Mouse (Mus musculus): ENCODE measurements around the gene Emp1.
A peak's percentile ranks its signal among the peaks of the same experiment; 100 is the strongest.

Emp1 gene

DNA sequence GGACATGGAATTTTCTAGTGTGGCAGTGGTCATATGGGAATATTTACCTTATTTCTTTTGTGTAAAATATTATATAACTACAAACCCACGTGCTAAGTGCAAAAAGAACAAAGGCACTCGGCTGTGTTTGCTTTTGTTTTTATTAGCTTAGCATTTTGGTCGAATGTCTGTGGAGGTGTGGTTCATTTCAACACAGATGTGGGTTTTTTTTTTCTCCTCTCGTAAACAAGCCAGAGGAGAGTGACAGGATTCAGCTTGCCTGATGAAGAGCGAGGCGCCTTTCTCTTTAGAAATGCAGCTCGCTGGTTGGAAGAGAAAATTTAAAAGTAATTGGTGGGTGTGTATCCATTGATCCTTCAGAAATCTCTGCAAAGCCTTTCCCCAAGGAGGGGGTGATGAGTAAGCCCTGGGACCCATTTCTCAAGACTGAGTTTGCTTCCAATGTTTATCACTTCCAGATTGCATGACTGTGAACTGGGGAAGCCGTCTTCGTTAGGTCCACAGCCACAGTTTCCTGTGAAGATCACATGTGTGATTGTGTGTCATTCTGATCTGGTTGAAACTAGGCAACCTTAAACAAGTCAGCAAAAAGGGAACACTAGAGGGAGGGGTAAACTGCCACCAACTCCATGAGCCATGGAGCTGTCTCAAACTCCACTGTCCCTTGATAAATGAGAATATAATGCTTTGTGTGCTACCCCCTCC, 1.8 kb downstream of the Emp1 start:
- no peak for DNase-seq (ENCODE audit: extremely low spot score)

DNA sequence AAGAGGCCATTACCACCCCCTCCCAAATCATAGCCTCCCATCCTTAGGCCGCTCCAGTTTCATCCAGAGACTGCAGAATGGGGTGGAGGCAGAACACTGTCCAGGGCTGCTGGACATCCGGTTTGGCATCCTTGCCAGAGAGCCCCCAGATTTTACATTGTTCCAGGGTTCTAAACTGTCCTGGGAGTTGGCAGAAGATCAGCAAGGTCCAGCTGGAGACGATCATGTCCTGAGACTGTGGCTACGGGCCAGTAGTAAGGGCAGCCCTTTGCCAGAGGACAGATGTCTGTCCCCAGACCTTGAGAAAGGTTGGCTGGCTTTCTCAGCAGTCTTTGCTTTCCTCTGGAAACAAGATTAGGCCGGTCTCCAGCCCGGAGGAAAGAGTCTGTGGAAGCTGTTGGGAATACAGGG, 2.6 kb downstream of the Emp1 start:
- no peak for DNase-seq (ENCODE audit: extremely low spot score)

DNA sequence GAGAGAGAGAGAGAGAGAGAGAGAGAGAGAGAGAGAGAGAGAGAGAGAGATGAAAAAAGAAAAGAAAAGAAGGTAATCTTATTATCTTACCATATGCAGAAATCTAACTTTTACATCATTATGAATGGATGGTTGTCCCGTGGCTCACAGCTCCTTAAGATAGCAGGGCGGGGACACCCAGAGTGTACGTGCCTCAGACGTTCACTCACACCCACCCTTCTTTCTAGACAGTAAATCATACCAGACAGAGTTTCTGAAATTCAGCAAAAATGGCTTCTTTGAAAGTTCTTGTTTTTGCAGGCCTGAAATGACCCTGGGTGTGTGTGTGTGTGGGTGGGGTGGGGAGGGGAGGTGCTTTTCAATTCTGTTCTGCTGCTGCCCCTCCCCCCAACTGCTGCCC, 3.3 kb downstream of the Emp1 start:
- no peak for DNase-seq (ENCODE audit: extremely low spot score)

DNA sequence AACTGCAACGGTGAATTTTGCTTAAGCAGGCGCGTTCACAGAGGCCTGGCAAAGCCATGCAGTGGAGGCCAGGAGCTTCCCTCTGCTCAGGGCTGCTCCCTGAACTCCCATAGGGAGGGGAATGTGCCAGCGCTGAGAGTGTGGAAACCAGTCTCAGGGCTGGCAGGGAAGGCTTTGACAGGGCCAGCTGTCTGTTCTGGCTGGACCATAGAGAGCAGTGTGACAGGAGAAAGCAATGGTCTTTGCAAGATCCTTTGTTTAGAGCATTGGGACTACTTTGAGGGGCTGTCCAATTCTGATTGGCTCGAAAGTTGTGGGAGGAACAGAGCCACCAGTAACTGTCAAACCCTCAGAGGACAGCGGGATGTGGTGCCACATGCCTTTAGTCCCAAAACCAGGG, 5.9 kb downstream of the Emp1 start:
- DNase-seq (ENCODE audit: extremely low spot score), result no peak

DNA sequence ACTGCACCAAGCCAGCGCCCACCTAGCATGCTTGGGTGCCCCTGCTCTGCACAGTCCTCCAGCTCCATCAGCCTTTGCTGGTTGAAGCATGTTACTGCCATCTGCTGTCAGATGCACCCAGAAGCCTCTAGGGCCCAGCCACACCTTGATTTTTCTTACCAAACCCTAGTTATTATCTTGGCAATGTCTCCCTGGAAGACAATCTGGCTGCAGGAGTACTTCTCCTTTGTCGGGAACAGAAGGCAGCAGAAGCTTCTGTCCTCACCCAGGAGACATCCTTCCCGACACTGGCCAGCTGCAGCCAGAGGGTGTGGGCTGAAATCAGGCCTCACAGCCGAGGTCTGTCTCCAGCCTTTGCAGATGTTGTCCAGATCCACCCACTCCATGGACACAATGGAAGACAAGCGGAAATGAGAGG, 7.2 kb downstream of the Emp1 start:
- no peak for DNase-seq (ENCODE audit: extremely low spot score)

DNA sequence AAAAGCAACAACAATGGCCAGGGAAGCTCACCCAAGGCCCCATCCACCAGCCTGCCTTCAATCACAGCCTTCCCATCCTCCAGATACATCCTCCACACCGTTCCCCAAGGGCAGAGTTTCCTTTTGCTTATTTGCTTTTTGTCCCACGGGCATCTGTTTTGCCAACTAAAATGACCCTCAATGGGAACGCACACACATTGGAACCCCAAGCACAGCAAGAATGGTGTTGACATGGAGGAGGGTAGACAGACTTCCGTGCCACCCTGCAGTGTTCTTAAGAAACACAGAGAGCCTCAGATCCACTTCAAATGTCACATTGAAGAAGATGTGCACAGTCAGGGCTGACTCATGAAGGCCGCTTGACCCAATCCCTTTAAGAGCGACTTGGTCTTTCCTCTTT, 8.6 kb downstream of the Emp1 start:
- DNase-seq (ENCODE audit: extremely low spot score), result no peak

DNA sequence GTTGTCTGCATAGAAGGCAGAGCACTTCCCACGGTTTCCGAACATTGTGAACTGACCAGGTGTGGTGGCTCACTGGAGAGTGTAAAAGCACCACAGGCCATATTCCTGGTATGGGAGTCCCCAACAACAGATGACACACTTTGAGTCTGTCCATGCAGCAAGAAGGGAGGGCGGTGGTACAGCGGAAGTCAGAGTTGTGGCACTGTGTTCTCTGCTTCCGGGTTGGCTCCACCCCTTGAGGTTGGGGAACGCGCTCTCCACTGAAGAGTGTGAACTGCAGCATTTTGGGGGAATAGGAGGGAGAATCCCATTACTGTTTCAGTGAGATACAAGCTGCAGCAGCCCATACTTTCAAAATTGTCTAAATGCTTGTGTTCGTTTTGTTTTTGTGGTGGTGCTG, 11.0 kb downstream of the Emp1 start:
- no peak for DNase-seq (ENCODE audit: extremely low spot score)

DNA sequence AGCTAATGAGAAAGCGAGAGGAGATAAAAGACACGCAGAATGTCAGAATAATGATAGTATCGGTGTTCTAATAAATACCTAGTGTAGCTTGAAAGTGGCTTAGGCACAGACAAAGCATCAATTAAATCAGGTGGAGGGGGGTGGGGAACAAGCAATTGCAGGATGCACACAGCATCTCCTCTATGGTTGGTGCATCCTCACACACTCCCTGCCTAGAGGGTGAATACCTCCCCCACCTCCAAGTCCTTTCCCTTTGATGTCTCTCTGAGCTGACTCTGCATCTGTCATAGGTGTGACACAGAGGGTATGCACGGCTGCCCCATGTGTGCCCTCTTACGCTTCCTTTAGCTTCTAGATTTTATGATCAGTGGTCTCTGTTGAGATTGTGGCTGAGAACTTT, 13.5 kb downstream of the Emp1 start:
- no peak for DNase-seq (ENCODE audit: extremely low spot score)

DNA sequence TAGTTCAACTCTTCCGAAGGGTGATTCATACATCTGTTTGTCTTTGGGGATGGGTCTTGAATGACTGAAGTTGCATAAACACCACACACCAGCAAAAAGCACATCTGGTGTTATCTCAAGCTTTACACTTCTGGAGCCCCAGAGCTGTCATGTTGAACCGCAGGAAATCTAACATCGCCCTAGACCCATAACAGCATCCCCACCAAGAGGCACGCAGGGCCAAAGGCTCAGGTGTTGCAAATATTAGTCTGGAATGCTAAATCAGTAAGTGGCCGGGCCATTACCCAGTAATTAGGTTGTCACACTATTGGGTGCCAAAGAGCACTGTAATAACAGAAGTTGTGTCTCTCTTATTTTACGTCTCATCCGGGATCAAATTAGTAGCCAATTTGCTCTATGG, 13.9 kb downstream of the Emp1 start:
- no peak for DNase-seq (ENCODE audit: extremely low spot score)

DNA sequence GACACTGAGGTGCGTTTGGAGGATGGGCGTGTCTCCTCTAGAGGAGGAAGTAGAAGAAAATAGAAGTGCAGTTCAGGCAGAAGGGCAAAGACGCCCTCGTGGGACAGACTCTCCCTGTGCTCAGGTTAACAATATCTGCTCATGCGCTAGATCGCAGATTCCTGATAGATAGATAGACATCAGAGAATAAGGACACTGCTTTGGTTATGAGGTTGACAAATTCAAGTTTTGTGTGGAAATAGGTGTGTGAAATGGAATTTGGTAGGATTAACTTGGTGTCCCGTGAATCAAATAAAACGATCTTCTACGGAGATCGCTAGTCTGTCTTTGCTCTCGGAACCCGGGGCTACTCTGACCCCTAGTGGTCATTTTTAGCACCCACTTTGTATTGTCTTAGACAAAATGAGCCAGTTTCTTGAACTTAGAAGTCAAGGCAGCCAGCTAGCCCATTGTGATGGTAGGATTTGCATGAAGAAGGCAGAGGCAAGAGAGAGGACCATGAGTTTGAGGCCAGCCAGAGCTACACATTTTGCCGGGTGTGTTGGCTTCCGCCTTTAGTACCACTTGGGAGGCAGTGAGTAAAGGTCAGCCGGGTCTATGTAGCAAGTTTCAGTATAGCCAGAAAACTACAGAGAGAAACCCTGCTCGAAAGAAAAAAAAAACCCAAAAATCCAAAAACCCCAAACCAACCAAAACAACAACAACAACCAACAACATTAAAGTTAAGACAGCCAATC, 15.4 kb downstream of the Emp1 start:
- DNase-seq (ENCODE audit: extremely low spot score), result peak; percentile 76

DNA sequence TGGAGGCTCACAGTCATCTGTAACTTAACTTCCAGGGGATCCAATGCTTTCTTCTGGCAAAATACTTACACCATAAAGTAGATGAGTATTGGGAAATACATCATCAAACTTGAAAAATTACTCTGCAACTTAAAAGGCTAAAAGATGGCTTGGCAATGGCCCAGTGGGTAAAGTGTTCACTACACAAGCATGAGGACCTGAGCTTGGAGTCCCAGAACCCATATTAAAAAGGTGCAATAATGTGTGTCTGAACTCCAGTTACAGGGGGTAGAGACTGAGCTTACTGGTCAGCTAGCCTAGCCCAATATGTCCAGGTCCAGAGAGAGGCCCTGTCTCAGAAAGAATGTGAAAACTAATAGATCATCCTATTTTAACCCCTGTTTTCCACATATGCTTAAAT, 21.6 kb downstream of the Emp1 start:
- no peak for DNase-seq (ENCODE audit: extremely low spot score)

DNA sequence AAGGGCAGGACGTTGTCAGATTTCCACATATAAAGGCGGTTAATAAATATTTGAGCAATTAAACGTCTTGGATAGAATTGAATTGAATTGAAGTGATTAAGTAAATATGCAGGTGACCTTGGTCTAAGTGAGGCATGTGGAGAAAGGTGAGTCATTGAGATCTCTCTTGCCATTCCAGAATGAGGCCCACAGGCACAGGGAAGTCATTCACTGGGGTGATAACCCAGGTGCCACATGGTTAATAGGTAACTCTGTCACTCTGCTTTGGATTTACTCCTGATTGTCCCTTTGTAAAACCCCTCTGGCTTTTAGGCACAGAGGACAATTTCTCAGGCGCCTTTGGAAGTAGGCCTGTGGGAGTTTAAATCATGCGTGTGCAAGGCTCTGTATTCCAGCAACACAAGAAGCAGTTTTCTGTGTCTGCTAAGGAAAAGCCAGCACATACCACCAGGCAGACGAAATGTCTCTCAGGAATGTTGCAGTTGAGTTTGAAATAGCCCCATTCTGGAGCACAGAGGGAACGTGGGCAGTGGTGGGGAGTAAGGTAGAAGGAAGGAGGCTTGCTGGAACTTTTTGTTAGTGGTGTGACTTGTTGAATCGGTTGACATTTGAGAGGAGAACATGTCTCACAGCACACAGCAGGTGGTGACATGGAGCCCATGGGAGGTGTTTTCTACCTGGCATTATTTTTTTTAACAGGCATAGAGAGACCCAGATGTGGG, 23.6 kb downstream of the Emp1 start:
- DNase-seq (ENCODE audit: extremely low spot score), result no peak

DNA sequence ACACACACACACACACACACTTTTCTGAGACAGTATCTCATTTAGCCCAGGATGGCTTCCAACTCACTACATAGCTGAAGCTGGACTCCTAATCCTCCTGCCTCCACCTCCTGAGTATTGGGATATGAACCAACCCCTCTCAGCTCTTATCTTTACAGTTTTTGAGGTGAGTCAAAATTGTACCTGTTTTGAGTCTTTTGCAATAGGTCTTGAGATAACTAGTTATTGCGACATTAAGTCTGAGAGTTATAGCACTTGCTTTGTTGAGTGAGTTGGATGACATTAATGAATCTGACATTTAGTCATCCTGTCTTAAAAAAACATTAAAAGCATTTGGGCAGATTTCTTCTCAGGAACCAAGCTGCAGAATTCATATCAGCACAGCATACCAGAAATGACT, 25.3 kb downstream of the Emp1 start:
- no peak for DNase-seq (ENCODE audit: extremely low spot score)

DNA sequence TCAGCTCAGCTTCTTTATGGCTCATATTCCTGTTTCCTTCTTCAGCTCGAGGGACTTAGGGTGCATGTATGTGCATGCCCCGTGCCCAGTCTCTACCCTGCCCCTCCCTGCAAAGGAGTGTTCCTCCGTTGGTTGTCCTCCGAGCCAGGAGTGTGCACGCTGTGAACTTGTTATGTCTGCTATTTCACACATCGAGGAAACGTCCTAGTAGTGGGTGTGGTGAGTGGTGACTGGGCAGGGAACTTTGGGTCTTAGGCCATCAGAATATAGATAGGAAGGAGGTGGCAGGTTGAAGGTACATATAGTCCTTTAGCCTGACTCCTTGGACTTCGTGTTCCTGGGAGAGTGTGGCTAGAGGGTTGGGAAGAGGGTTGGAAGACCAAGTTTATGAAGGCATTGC, 26.4 kb downstream of the Emp1 start:
- DNase-seq (ENCODE audit: extremely low spot score), result no peak

DNA sequence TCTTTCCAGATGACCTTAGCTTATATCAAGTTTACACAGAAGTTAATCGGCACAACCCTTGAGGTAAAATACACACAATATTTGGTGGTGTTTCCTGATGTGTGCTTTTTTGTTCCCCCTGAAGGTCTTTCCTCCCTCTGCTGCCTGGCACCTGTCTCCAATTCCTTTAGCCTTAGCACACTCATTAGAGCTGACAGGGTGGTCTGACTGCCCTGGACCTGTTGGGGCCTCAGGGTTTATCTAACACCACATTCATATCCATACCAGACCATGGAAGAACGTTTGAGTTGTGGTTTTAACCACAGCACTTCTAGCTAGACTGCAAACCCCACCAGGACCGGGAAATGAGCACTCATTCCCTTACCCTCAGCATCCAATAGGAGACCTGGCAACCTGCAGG, 28.1 kb downstream of the Emp1 start:
- DNase-seq (ENCODE audit: extremely low spot score), result no peak

DNA sequence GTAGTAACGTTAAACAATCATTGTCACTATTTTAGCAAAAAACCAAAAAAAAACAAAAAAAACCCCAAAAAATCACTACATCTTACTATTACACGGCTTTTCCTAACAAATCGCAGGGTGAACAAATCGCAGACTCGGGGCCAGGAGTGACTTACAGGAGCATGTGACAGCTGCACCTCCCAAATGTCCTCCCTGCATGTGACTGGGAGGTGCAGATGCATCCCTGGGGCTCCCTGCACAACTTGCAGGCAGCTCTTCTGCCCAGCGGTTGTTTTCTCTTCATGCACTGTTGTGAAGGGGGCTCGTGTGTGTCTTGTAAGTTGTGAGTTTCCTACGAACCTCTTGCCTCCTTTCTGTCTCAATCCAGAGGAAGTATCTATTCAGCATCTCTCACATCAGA, 33.0 kb downstream of the Emp1 start:
- no peak for DNase-seq (ENCODE audit: extremely low spot score)

DNA sequence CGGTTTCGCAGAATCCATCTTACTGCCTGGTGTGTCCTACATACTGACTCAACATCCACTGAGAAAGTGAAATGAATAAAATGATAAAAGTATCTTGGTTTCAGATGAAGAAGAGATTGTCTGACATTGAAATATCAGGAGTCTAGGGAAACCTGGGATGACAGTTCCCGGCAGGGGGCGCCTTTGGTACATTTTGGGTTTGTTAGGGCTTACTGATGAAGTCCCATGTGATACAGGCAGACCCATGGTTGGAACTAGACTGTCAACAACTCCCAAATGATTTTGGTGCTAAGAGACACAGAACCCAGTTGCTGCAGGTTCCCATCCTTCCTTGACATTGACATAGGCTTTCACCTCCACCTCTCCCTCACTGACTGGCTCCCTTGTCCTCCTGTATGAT, 34.7 kb downstream of the Emp1 start:
- DNase-seq (ENCODE audit: extremely low spot score), result no peak

DNA sequence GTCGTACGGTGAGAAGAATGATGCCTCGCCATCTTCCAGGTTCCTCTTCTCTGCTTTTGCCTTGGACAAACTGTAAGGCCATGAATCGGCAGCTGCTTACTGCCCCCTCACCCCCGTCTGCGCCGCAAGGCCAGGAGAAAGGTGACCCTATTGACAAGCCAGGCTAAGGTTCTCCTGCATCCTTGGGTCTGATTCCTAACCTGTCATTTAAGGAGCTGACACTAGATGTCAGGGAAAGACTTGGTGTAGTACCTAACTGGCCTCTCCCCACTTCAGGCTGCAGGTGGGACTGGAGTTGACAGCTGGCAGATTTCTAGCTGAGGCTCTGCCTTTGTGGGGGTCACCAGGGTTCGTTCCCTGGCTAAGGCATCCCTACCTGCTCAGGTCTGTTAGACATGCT, 35.4 kb downstream of the Emp1 start:
- no peak for DNase-seq (ENCODE audit: extremely low spot score)

DNA sequence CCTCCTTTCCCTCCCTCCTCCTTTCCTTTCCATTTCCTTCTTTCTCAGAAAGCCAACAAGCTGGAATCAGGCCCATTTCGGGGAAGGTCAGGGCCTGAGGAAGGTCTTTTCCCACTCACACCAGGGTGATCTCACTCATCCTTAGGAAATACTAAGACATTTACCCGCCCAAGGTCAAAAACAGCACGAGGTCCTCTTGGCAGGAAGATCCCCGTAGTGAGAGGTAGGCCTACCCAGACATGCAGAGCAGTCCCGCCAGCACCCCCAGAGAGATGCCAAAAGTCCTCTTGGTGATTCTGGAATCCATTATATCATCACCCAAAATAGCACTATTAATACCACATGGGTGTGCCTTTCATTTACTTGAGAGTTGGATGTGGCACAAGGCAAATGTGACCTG, 36.5 kb downstream of the Emp1 start:
- DNase-seq (ENCODE audit: extremely low spot score), result no peak

DNA sequence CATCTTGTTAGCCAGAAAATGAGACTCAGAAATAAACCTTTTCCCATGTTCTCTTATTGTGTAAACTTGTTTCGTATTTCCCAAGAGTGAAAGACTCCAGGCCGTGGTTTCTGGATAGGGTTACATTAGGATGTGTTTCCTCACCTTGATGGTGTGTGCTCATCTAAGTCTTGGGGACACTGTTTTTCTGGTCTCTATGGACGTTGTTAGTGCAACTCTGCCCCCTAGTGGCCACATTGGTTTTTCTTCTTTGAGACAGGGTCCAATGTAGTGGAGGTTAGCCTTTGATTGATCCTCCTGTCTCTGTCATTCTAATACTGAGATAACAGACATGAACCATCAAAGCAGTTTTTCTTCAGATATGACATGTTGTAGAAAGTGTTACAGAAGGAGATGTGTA, 38.0 kb downstream of the Emp1 start:
- peak; percentile 63 for DNase-seq (ENCODE audit: extremely low spot score)

DNA sequence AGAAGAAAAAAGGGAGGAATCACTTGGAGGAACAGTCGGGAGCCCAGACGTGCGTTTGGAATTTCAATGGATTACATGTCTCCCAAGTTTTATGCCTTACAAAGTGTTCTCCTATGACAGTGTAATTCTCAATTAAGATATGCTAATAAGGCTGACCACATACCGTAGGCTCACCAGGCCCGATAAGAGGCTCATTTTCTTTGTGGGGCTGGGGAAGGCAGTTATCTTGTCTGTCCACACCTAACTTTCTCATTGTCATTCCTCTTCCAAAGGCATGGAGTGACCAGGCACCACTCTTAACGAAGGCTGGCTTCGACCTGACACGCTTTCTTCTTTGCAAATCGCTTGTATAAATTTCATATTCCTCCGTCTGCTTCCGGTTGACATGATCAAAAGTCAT, 42.7 kb downstream of the Emp1 start:
- DNase-seq (ENCODE audit: extremely low spot score), result no peak

DNA sequence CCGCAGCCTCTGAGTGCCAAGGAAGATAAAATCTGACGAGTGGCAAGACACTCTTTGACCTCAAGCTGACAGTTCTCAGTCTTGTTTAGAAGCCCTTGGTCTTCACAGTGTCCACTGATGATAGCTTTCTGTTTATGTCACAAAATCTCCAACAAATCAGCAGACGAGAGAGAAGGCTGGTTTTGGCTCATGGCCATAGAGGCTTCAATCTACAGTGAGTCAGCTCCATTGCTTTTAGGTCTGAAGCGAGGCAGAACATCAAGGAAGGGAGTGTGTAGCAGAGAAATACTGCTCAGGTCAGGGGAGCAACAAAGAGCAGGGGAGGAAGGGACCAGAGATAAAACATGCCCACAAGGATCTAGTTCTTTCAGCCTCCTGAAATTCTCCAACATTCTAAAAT, 45.0 kb downstream of the Emp1 start:
- no peak for DNase-seq (ENCODE audit: extremely low spot score)

DNA sequence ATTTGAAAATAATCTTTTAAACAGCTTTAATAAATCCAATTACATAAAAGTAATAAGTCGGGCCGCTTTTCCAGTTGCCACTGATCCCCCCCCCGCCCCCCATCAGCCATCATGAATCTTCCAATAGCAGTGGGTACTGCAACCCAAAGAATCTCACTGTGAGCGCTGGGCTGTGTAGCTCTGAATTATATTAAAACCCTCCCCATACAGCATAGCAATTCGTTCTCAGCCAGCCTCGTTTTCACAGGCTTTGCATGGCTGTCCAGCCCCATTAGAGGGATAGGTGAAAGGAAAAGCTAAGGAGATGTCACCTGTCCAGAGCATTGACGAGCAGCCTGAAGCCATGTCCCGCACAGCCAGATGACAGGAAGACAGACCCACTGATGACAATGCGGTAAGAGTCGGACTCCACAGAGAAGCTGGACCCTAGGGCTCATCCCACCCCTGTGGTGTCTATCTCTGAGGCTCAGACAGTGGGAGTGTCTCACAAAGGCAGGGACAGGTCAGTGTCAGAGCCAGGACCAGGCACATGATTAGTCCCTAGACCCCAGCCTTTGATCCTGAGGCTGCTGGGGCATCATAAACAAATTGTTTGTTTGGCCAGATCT, 49.5 kb downstream of the Emp1 start:
- no peak for DNase-seq (ENCODE audit: extremely low spot score)

Measured in embryo, embryonic 9.5 days (tissue).